Mouse (Mus musculus) cerebellum, adult 11-12 months (tissue): Measurements from ENCODE around the gene Ncmap.

Experiments
- DNase-seq: peaks from one replicate; pipeline ENCODE4 v3.0.0; 2022

The Ncmap gene

GRCm38 (mm10) chr4:135337376-135337942 is 60.6 kb downstream of the Ncmap start:
- no peak for DNase-seq

GRCm38 (mm10) chr4:135336023-135336357 is 62.0 kb downstream of the Ncmap start:
- no peak for DNase-seq

- DNase-seq = no peak
Observed at GRCm38 (mm10) chr4:135335327-135336022, 62.6 kb downstream of the Ncmap start.

GRCm38 (mm10) chr4:135326469-135326868 is 71.6 kb downstream of the Ncmap start:
- no peak for DNase-seq

- no peak for DNase-seq
Observed at GRCm38 (mm10) chr4:135326046-135326445, 72.0 kb downstream of the Ncmap start.

GRCm38 (mm10) chr4:135323021-135323420 is 75.0 kb downstream of the Ncmap start:
- no peak for DNase-seq
